Mouse (Mus musculus) stomach, postnatal 0 days (tissue): ENCODE measurements at regions not wholly inside any gene's neighbourhood (a gene's known extent, or its start where the extent isn't known, plus 50 kb on each side); places are given as distances from the start of the nearest gene placed in this dataset.

Source experiments
- CTCF ChIP-seq: IDR thresholded peaks from 2 replicates; pipeline ENCODE4 v1.5.1; 2016; ENCODE audit warnings: antibody characterized with exemption, low read depth, mild to moderate bottlenecking, moderate library complexity
- EP300 ChIP-seq: optimal IDR thresholded peaks from 2 replicates; pipeline ENCODE3; 2016; ENCODE audit warnings: antibody characterized with exemption

- TF ChIP-seq CTCF, result no peak
- TF ChIP-seq EP300, result no peak
Measured at GRCm38 (mm10) chr8:116215286-116215860, 289.4 kb upstream of the Dynlrb2 start.
